Mouse (Mus musculus): ENCODE measurements around the gene Fam71a. TPM values are rescaled to one million over a fixed set of nuclear protein-coding genes. Genes with fewer than 3 reads are reported as not detected.
"Not testable (repeated sequence)": the region's sequence is repeated elsewhere in the genome, so short reads cannot be mapped to it uniquely, and the experiment has no call there.

The Fam71a gene
- polyA plus RNA-seq, 1 experiment from 2014 or later, result not detected

DNA sequence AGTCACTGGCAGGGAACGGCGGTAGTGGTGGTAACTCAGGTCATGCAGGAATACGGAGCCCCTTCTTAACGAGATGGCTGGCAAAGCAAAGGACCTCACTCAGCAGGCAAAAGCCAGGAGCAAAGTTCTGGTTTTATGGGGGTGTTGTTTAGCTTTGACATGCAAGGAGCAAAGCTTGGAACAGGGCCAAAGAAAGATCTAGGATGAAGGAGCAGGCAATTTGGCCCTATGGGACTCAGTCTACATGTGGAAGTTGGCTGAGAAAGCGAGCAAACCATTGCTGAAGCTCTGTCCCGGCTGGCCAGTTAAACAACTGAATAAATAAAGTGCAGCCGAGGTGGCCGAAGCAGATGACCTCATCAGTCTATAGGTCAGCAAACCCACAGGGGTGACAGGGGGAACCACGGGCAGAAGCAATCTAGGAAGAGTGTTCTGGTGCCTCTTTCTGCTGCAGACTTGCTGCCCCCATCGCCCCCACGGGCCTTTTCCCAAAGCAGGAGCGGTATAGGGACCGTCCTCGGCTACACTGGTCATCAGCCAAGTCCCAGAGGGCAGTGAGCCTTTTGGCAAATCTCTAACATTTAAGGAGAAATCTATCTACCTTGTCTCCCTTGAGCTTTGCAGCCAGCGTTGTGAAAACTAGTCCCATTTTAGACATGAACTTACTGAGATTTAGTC is 14.0 kb upstream of the Fam71a start:
- Histone ChIP-seq H3K36me3 (no peaks in the 10 kb centered on the region), H3K9ac (no peak overlapping the region), H3K27ac (replicated peaks) (no peak overlapping the region), H3K27me3 (peaks cover 67% of the 10 kb centered on the region), H3K4me3 (no peak overlapping the region), H3K4me2 (no peak overlapping the region), H3K9me3 (no peaks in the 10 kb centered on the region), H3K4me1 (replicated peaks) (peaks cover 23% of the 10 kb centered on the region)
- WGBS, result 28% methylated on average over 15 of the region's 15 CpGs
- ATAC-seq (ENCODE audit: low read depth), result no peak

DNA sequence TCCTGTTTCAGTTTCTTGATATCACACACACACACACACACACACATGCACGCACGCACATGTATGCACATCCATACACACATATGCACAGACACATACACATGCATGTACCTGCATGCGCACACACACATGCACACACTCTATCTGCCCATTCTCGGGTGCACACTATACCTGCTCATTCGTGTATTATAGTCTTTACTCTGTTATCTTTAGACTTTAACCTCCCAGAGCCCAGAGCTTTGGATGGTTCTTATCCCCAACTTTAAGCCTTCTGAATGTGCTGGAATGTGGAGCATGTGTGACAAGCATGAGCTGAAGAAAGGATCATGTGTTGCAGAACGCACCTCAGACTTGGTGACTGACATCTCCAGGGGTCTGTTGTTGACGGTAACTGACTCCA is 12.3 kb upstream of the Fam71a start:
- WGBS, result 82% methylated on average over 7 of the region's 7 CpGs
- Histone ChIP-seq H3K27ac (replicated peaks) (no peak overlapping the region), H3K9me3 (no peaks in the 10 kb centered on the region), H3K27me3 (peaks cover 50% of the 10 kb centered on the region), H3K9ac (no peak overlapping the region), H3K4me3 (no peak overlapping the region), H3K4me1 (replicated peaks) (peaks cover 8% of the 10 kb centered on the region), H3K36me3 (no peaks in the 10 kb centered on the region), H3K4me2 (no peak overlapping the region)
- no peak for ATAC-seq (ENCODE audit: low read depth)

DNA sequence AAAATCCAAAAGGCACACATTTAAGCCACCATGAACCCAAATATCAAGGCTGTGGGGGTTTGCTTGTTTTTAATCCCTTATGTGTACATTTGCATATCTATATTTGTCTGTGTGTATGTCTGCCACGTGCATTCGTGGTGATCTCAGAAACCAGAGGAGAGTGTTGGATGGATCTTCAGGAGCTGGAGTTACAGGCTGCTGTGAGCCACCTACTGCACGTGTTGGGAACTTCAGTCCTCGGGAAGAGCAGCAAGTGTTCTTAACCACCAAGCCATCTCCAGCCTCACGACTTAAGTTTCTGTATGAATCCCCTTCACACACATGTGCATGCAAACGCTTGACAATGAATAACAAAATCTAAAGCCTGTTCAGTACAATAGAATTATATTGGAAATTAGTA is 7.9 kb upstream of the Fam71a start:
- Histone ChIP-seq H3K4me3 (no peak overlapping the region), H3K4me2 (no peak overlapping the region), H3K36me3 (no peaks in the 10 kb centered on the region), H3K9ac (no peak overlapping the region), H3K4me1 (replicated peaks) (no peaks in the 10 kb centered on the region), H3K9me3 (no peaks in the 10 kb centered on the region), H3K27ac (replicated peaks) (no peak overlapping the region), H3K27me3 (peaks cover 6% of the 10 kb centered on the region; the same call in 1 of the 2 replicates)
- 19% methylated on average over 6 of the region's 6 CpGs for WGBS
- no peak for ATAC-seq (ENCODE audit: low read depth)

DNA sequence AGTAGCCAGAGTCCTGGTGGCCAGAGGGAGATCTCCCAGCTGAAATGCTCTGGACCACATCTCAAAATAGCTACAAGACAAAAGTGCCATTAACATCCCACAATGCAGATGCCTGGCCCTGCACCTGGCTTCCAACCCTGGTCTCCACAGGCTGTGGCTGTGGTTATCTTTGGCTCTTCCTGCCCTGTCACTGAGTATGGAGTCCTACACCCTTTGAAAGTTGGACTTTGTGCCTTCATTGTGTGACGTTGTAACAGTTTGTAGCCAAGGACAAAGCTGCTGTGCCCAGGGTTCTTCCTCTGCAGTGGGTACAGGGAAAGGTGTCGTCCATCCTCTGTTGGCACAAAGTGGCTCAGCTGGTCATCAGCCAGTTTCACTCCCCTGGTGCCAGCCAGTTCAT is 5.8 kb upstream of the Fam71a start:
- H3K27me3 ChIP-seq, result no peaks in the 10 kb centered on the region

DNA sequence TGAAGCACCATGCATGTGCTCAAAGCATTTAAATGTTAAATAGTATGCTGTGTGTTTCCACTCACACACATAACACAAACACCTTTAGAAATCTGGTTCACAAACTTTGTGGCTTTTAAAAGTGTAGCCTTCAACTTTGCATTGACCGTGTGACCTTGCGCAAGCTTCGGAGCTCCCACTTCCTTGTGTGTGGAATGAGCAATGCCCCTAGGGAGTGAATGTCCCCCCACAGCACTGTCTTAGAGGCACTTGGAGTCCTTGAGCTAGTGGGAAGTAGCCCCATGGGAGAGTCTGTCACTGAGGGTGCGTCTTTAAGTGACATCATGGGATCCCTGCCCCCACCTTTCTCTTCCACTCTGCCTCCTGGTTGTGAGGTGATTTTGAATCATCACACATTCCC is 1.6 kb upstream of the Fam71a start:
- Histone ChIP-seq H3K9ac (no peak overlapping the region), H3K36me3 (no peaks in the 10 kb centered on the region), H3K27ac (replicated peaks) (no peak overlapping the region), H3K4me1 (replicated peaks) (peaks cover 10% of the 10 kb centered on the region; the same call in 1 of the 2 replicates), H3K4me3 (no peak overlapping the region), H3K27me3 (no peaks in the 10 kb centered on the region), H3K4me2 (no peak overlapping the region), H3K9me3 (no peaks in the 10 kb centered on the region)
- 76% methylated on average over 4 of the region's 4 CpGs for WGBS
- no peak for ATAC-seq (ENCODE audit: low read depth)

More for the DNA sequence above, 5.8 kb upstream of the Fam71a start:
- Histone ChIP-seq H3K36me3 (no peaks in the 10 kb centered on the region), H3K4me1 (replicated peaks) (peaks cover 9% of the 10 kb centered on the region; the same call in 1 of the 2 replicates), H3K4me2 (no peak overlapping the region), H3K27ac (replicated peaks) (no peak overlapping the region), H3K9ac (no peak overlapping the region), H3K4me3 (no peak overlapping the region), H3K9me3 (no peaks in the 10 kb centered on the region)
- no peak for ATAC-seq (ENCODE audit: low read depth)
- 88% methylated on average over 2 of the region's 2 CpGs for WGBS

DNA sequence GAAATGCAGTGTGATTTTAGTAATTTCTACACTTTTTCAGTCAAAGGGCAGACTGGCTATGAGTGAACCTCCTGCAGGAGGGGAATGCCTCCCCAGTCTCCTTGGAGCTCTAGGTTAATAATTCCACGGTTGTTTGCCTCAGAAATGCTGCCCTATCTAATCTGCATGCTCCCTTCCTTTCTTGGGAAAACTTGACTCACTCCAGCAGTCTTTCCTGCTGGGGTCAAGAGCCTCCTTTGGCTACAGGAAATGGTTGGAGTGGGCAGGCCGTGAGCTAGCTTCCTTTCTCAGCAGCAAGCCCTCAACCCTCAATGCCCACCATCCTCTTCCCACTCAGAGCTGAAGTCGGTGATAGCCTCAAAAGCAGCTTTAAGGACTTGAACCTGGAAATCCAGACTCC is 10.3 kb downstream of the Fam71a start:
- Histone ChIP-seq H3K4me2 (no peak overlapping the region), H3K9ac (no peak overlapping the region), H3K4me1 (replicated peaks) (no peaks in the 10 kb centered on the region), H3K9me3 (peaks cover 11% of the 10 kb centered on the region; the same call in 1 of the 2 replicates), H3K27ac (replicated peaks) (no peak overlapping the region), H3K27me3 (no peaks in the 10 kb centered on the region), H3K36me3 (no peaks in the 10 kb centered on the region), H3K4me3 (no peak overlapping the region)
- ATAC-seq (ENCODE audit: low read depth), result no peak
- 57% methylated on average over 3 of the region's 3 CpGs for WGBS

DNA sequence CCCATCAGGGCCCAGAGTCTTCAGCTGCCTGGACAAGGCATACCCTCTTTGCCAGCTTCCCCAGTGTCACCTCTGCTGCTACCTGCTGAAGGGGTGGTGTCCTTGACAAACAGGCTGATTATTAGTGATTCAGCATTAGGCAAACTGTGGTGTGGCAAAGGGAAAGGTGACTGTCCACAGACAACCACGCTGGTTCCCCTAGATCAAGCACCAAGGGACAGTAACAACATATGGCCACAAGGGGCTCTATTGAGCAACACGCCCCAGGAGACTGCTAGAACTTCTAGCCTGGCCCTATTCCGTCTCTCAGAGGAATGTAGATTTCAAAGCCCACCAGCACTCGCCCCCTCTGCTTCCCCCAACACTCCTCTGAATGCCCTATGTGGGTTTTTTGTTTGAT is 11.6 kb downstream of the Fam71a start:
- Histone ChIP-seq H3K9ac (no peak overlapping the region), H3K4me2 (no peak overlapping the region), H3K4me3 (no peak overlapping the region), H3K27me3 (no peaks in the 10 kb centered on the region), H3K9me3 (peaks cover 11% of the 10 kb centered on the region; the same call in 1 of the 2 replicates), H3K4me1 (replicated peaks) (no peaks in the 10 kb centered on the region), H3K27ac (replicated peaks) (no peak overlapping the region), H3K36me3 (no peaks in the 10 kb centered on the region)
- 21% methylated on average over 4 of the region's 4 CpGs for WGBS
- ATAC-seq (ENCODE audit: low read depth), result no peak

DNA sequence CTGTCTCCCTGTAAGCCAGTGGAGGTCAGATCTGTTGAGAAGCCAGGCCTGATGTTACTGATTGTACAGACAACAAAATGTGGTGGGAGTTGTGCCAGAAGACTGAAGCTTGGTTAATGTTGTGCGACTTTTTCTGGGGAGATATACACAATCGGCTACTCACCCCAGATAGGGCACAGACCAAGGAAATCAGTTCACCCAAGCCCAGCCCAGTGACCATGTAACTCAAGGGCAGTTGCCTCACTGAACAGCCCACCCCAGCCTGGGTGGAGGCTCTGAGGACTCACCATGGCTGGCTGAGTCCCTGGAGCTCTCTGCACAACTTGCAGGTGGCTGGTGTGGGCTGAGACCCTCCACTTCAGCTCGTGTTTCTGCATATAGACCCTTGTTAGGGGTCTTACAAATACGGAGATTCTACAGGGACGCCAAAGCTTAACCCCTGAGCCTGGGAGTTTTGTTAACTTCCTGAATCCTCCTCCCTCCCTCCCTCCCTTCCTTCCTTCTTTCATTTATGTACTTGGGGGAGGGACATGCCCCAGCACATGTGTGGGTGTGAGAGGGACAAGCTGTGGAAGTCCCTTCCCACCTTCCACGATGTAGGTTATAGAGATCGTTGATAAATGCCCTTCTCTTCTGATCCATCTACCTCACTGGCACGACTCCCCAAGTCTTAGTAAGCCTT is 13.6 kb downstream of the Fam71a start:
- H3K9ac ChIP-seq, result no peak overlapping the region
- no peak for ATAC-seq (ENCODE audit: low read depth)
- no peaks in the 10 kb centered on the region for H3K4me1 ChIP-seq (replicated peaks)
- H3K4me2 ChIP-seq, result no peak overlapping the region
- WGBS, result 81% methylated on average over 8 of the region's 8 CpGs
- H3K4me3 ChIP-seq, result no peak overlapping the region
- peaks cover 3% of the 10 kb centered on the region; the same call in 1 of the 2 replicates for H3K9me3 ChIP-seq
- H3K27ac ChIP-seq (replicated peaks), result no peak overlapping the region
- no peaks in the 10 kb centered on the region for H3K36me3 ChIP-seq
- H3K27me3 ChIP-seq, result no peaks in the 10 kb centered on the region

DNA sequence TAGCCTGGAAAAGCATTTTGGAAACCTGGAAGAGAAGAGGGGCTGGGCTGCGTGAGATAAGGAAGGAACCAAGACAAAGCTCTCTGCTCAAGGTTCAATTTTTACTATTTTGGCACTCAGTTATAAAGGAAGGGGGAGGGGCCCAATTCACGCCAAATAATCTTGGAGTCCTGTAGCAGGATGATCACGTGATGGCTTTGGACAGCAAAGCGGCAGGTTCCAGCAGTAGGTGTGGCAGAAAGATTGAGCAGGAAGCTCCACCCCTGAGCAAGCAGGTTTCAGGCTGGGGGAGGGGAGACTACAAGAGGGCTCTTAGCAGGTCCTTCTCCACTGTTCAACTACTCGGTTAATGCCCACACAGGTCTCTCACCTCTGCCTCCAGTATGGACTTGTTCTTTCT is 15.1 kb downstream of the Fam71a start:
- ATAC-seq (ENCODE audit: low read depth); H3K4me1 ChIP-seq (replicated peaks): not testable (repeated sequence)
- WGBS, result 88% methylated on average over 5 of the region's 5 CpGs

DNA sequence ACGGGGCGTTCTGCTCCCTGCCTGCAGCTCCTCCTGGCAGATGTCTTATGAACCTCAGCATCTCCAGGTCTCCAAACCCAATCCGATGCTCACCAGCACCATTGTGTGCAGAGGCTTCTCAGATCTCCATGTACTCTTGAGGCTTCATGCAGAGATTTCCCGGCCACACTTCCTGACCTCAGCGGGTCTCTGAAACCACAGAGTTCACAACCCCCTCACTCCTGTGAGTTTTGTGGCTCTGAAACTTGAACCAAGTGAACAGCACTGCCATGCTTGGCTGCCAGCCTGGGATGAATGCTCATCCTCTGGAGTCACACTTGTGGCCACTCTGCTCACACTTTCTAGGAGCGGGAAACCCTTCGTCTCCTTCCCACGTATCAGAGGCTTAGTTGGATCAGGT is 23.6 kb downstream of the Fam71a start:
- 86% methylated on average over 8 of the region's 8 CpGs for WGBS
- no peak for ATAC-seq (ENCODE audit: low read depth)

More for the DNA sequence above, 15.1 kb downstream of the Fam71a start:
- not testable (repeated sequence) for H3K4me3 ChIP-seq; H3K27me3 ChIP-seq; H3K36me3 ChIP-seq; H3K9me3 ChIP-seq; H3K4me2 ChIP-seq; H3K9ac ChIP-seq; H3K27ac ChIP-seq (replicated peaks)

DNA sequence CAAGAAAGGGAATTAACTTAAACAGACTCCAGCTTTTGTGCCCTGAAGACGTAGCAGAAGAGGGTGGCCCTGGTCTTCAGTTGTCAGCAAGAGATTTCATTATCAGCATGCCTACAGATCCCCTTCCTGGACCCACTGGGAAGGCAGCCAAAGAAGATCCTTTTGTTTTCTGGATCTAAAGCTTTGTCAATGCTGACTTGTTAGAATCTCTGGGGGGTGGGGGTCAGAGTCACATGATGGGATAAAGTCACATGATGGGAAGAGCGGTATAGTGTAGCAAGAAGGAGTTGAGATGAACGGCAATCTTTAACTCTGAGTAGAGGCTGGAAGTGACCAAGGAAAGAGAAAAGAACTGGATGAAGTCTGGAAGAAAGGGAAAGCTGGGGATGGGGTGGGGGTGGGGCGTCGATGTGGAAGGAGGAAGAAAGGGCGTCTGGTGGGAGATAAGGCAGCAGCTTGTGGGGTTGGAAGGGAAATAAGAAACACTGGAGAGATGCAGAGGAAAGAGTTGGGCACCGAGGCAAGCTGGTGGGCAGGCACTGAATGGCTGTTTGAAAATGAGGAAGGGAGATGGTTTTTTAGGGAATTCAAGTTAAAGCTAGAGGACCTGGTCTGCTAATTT is 25.6 kb downstream of the Fam71a start:
- Histone ChIP-seq H3K27me3 (no peaks in the 10 kb centered on the region), H3K4me1 (replicated peaks) (no peaks in the 10 kb centered on the region), H3K36me3 (no peaks in the 10 kb centered on the region), H3K4me3 (no peak overlapping the region), H3K27ac (replicated peaks) (no peak overlapping the region), H3K9ac (no peak overlapping the region), H3K9me3 (no peaks in the 10 kb centered on the region), H3K4me2 (no peak overlapping the region)
- 74% methylated on average over 7 of the region's 7 CpGs for WGBS
- no peak for ATAC-seq (ENCODE audit: low read depth)

More for the DNA sequence above, 23.6 kb downstream of the Fam71a start:
- Histone ChIP-seq H3K27me3 (no peaks in the 10 kb centered on the region), H3K9me3 (no peaks in the 10 kb centered on the region), H3K9ac (no peak overlapping the region), H3K4me3 (no peak overlapping the region), H3K27ac (replicated peaks) (no peak overlapping the region), H3K36me3 (no peaks in the 10 kb centered on the region), H3K4me1 (replicated peaks) (no peaks in the 10 kb centered on the region), H3K4me2 (no peak overlapping the region)

DNA sequence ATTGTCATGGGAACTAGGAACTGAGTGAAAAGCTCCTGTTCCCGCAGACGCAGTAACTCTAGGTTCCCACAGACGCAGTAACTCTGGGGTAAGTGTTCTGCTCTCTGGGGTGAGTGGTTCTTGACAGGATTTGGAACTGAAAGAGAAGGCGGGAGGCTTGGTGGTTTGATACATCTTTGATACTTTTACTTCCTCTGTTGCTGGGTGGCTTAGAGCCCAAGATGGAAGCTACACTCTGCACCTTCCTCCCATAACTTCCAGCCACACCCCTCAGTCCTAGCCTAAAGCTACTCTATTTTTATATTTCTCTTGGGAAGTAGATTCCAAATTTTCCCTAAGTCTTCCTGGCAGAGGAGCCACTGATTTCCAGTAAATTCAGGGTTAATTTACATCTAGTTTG is 26.2 kb downstream of the Fam71a start:
- 92% methylated on average over 4 of the region's 4 CpGs for WGBS
- H3K27me3 ChIP-seq, result no peaks in the 10 kb centered on the region
- H3K27ac ChIP-seq (replicated peaks), result no peak overlapping the region
- no peaks in the 10 kb centered on the region for H3K36me3 ChIP-seq
- no peak overlapping the region for H3K9ac ChIP-seq
- H3K4me3 ChIP-seq, result no peak overlapping the region
- ATAC-seq (ENCODE audit: low read depth), result no peak
- no peaks in the 10 kb centered on the region for H3K9me3 ChIP-seq
- H3K4me2 ChIP-seq, result no peak overlapping the region
- H3K4me1 ChIP-seq (replicated peaks), result no peaks in the 10 kb centered on the region

Data from neural tube, embryonic 13.5 days (tissue).